Mouse (Mus musculus): ENCODE measurements around the gene Bend7.

Bend7 gene

GRCm38 (mm10) chr2:4782809-4783641 lies 65.4 kb downstream of the Bend7 start:
- DNase-seq: no peak

- DNase-seq: no peak
These were observed 66.4 kb downstream of the Bend7 start for GRCm38 (mm10) chr2:4784012-4784411.

DNA sequence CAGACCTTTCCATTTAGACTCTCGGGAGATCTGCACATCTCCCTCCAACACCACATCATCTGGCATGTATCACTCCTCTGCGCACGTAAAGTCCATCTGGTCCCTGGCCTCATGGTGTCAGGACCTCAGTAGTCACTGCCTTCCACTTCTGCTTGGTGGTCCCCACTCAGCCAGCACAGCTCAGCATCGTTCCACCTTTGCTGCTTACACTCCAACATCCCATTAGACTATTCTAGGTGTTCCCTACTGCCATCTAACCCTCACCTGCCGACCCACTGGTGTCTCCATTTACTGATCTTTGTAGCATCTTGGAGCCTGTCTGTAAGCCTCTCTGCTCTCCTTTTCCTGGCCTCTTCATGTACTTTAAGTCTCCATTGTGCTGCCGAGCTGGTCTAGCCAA lies 67.4 kb downstream of the Bend7 start:
- DNase-seq: no peak

DNA sequence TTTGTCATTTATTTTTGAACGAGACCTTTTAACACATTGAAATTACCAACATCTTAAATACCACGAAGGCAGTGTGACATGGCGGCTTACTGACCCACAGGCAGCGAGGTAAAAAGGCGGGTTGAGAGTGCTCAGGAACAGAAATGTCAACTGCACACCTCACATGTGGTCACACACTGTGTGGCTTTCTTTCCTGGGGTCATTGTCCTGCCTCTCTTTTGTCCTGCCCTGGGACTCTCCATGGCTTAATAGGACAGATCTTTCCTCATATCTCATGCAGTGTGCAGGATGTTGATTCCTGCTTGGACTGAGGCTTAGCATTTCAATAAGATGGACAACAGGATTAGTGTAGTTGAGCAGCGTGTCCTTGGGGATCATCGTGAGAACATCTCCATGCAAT lies 69.6 kb downstream of the Bend7 start:
- DNase-seq: no peak

DNA sequence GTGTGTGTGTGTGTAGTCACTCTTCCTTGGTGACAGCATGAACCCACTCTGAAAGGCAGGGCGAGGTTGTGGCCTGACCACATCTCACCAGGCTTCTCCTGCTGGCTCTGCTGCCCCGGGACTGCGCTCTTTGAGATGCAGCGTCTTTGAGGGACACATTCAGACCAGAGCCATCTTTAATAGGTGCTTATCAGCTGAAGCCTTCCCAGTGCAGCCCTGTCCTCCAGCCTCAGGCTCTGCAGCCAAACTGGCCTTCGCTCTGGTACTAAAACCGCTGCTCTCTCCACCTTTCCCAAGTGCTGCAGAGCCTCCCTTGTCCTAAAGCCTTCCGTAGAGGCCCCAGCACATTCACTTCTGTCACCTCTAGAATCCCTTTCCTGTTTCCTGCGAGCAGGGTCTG lies 74.0 kb downstream of the Bend7 start:
- DNase-seq: no peak

DNA sequence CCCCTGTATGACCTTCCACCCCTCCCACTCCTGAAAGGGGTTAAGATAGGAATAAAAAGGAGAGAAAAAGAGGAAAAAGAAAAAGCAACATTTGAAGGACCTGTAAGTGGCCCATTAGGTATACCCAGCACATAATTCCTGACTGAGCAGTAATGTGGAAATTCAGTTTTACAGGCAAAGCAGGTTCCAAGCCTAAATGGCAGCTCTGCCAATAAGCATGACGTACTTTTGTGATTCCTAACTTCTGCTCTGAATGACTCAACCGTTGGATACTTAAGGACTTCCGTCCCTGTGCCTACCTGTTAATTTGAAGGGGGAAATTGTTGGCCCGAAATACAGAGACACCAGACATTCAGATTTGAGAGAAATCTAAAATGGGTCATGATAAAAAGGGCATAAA lies 74.9 kb downstream of the Bend7 start:
- DNase-seq: no peak

- DNase-seq: peak; percentile 45
These were observed 85.0 kb downstream of the Bend7 start for GRCm38 (mm10) chr2:4802395-4803176.

- DNase-seq: no peak
These were observed 98.7 kb downstream of the Bend7 start for GRCm38 (mm10) chr2:4816308-4816707.

DNA sequence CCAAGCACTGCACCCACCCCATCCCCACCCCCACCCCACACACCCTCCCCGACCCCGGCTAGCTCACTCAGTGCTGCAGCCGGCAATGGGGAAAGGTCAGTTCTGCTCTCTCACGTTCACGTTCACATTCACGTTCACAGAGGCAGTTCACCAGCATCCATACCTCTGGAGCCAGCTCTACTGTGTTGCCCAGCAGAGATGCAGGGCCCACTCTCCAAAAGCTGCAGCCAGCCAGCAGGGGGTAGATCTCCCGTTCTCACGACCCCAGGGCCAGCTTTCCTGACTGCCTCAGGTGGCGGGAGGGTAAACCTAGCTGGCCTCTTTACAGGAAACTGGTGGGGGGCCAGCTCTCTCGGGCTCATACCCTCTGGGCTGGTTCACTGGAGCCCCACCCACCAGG lies 100.0 kb downstream of the Bend7 start:
- DNase-seq: peak; percentile 21

- no peak for DNase-seq
These were observed 102.6 kb downstream of the Bend7 start for GRCm38 (mm10) chr2:4820230-4820629.

DNA sequence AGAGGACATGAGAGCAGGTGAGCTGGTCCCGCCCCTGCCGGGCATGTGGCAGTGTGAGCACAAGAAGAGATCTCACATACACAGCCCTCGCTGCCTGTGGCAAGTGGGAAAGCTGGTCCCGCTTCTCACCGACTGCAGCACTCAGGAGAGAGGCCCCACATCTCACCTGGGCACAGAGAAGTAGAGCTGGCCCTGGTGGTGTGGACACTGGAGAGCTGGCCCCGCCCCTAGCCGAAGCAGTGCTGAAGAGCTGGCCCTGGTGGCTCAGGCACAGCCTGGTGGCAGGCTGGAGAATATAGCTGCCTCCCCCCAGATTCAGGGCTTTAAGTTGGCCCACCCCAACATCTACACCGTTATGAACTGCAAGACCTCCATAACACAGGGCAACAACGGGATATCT lies 106.4 kb downstream of the Bend7 start:
- DNase-seq: no peak

- DNase-seq: no peak
These were observed 110.4 kb downstream of the Bend7 start for GRCm38 (mm10) chr2:4828032-4828431.

GRCm38 (mm10) chr2:4828446-4828997 lies 110.9 kb downstream of the Bend7 start:
- DNase-seq: no peak

DNA sequence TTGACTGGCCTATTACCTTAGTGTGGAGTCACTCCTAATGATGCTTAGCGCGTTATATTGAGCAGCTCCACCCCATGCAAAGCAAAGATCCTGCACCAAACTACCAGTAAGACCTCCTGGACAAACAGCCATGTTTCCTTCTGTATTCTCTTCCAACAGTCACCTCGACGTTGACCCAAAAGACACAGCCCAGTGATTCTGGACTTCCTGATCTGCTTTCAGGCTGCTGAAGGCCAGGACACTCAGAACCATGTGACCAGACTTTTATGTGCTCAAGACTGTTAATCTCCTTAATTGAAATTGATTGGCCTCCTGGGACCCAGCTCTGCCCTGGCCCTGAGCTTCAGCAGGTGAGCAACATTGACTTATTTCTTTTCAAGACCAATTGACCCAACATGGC lies 111.4 kb downstream of the Bend7 start:
- DNase-seq: no peak

- DNase-seq: no peak
These were observed 111.9 kb downstream of the Bend7 start for GRCm38 (mm10) chr2:4829489-4830065.

GRCm38 (mm10) chr2:4831493-4831892 lies 113.9 kb downstream of the Bend7 start:
- no peak for DNase-seq

DNA sequence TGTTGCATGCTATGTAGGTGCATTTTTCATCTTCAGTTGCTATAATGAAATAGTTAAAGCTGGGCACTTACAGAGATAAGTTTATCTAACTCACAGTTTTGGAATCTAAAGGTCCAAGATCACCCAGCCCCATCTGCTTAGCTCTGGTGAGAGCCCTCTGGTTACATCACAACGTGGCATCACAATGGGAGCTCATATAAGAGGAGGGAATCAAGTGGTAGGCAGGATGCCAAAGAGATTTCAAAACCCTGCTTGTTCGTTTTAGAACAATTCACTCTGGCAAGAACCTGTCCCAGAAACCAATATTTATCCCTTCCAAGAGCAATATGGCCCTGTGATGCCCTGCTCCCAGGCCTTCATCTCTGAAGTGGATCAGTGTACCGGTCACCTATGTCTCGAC lies 114.5 kb downstream of the Bend7 start:
- no peak for DNase-seq

DNA sequence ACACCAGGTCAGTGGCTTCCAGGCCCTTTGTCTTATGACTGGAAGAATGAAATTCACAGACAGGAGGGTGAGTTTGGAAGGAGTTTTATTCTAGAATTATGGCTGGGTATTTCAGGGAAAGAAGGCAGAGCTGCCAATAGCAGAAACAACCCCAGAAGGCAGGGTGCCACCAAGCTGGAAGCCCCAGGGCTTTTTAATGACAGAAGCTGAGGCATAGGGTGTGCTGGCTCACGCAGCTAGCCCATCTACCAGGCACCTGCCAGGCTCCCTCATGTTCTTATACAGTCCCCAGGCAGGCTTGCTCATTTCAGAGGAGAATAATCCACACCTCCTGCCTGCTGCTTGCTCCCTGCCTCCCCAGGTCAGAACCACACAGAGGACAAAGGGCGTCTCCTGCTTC lies 131.8 kb downstream of the Bend7 start:
- DNase-seq: no peak

Data from embryo, embryonic 11 days (tissue).